Mouse (Mus musculus): ENCODE data around the gene Unc50. TPM values are rescaled to one million over a fixed set of nuclear protein-coding genes. Genes with fewer than 3 reads are reported as not detected.

The Unc50 gene
- total and polyA plus RNA-seq, 3 experiments, result 41.8 to 75.5 (median 58.5) TPM

GRCm38 (mm10) chr1:37477250-37477649, 47.3 kb downstream of the Unc50 start:
- no peak for DNase-seq (ENCODE audit: extremely low read depth)
- TF ChIP-seq PAX5 (IDR thresholded peaks at IDR 0.05; ENCODE audit: low read length), result no peak
- TF ChIP-seq CHD2 (IDR thresholded peaks at IDR 0.05; ENCODE audit: low read length), result no peak
- TF ChIP-seq MEF2A (IDR thresholded peaks at IDR 0.05; ENCODE audit: borderline replicate concordance, low read depth, low read length), result no peak
- no peak for TF ChIP-seq ZNF384 (IDR thresholded peaks at IDR 0.05; ENCODE audit: low read depth, low read length)
- no peak for TF ChIP-seq E2F4 (IDR thresholded peaks at IDR 0.05; ENCODE audit: insufficient replicate concordance, low read depth, low read length)
- no peak for TF ChIP-seq MAX (IDR thresholded peaks at IDR 0.05; ENCODE audit: low read length)
- TF ChIP-seq JUN (IDR thresholded peaks at IDR 0.05; ENCODE audit: insufficient read depth, low read depth, low read length), result no peak
- TF ChIP-seq CHD1 (IDR thresholded peaks at IDR 0.05; ENCODE audit: low read depth, low read length), result no peak
- no peak for TF ChIP-seq HCFC1 (IDR thresholded peaks at IDR 0.05; ENCODE audit: low read depth, low read length)
- no peak for TF ChIP-seq MAFK (IDR thresholded peaks at IDR 0.05; ENCODE audit: insufficient replicate concordance, low read length)
- peaks cover 27% of the 10 kb centered on the region for H3K79me2 ChIP-seq (replicated peaks; ENCODE audit: control insufficient read depth, extremely low read depth, insufficient read depth, poor library complexity, severe bottlenecking)
- no peak overlapping the region for H3K9ac ChIP-seq (ENCODE audit: insufficient read depth, low read depth)
- H3K4me1 ChIP-seq (ENCODE audit: control insufficient read depth in 1 of 2, insufficient read depth in 2 of 2), result peaks cover 18 to 85% of the 10 kb centered on the region in 2 experiments
- H3K27me3 ChIP-seq (replicated peaks), result no peaks in the 10 kb centered on the region
- in situ Hi-C loops (cut with MboI; ENCODE audit: low pct_ligation_motif_present, low pct_unique_long_range_greater_than_20kb, low sequenced_read_pairs), result no loop called here
- dilution Hi-C loops (cut with MboI; ENCODE audit: extremely low pct_ligation_motif_present, extremely low pct_unique_long_range_greater_than_20kb, low sequenced_read_pairs), result no loop called here
- peaks cover 7 to 15% of the 10 kb centered on the region in 2 experiments for H3K36me3 ChIP-seq (replicated peaks in 1 of 2; ENCODE audit: control insufficient read depth in 1 of 2, insufficient read depth in 1 of 2, low read length in 1 of 2)
- no peaks in the 10 kb centered on the region for H3K9me3 ChIP-seq (replicated peaks; ENCODE audit: low read length)
- H3K4me2 ChIP-seq (ENCODE audit: insufficient read depth, low read depth, poor library complexity, severe bottlenecking), result no peak overlapping the region
- peak overlapping the region; percentile 63 for H3K27ac ChIP-seq (ENCODE audit: insufficient read depth, low read depth)
- H3K4me3 ChIP-seq (replicated peaks in 1 of 3; ENCODE audit: low read depth in 2 of 3, low read length in 2 of 3, poor library complexity in 1 of 3), result no peak overlapping the region

GRCm38 (mm10) chr1:37477928-37478327, 48.0 kb downstream of the Unc50 start:
- H3K9ac ChIP-seq (ENCODE audit: insufficient read depth, low read depth), result peak overlapping the region; percentile 92
- peaks cover 24% of the 10 kb centered on the region for H3K79me2 ChIP-seq (replicated peaks; ENCODE audit: control insufficient read depth, extremely low read depth, insufficient read depth, poor library complexity, severe bottlenecking)
- H3K27ac ChIP-seq (ENCODE audit: insufficient read depth, low read depth), result peak overlapping the region; percentile 89
- DNase-seq (ENCODE audit: extremely low read depth), result no peak
- H3K9me3 ChIP-seq (replicated peaks; ENCODE audit: low read length), result no peaks in the 10 kb centered on the region
- in situ Hi-C loops (cut with MboI; ENCODE audit: low pct_ligation_motif_present, low pct_unique_long_range_greater_than_20kb, low sequenced_read_pairs), result no loop called here
- no peaks in the 10 kb centered on the region for H3K27me3 ChIP-seq (replicated peaks)
- peak overlapping the region; percentile 98 for H3K4me2 ChIP-seq (ENCODE audit: insufficient read depth, low read depth, poor library complexity, severe bottlenecking)
- peaks cover 7 to 19% of the 10 kb centered on the region in 2 experiments for H3K36me3 ChIP-seq (replicated peaks in 1 of 2; ENCODE audit: control insufficient read depth in 1 of 2, insufficient read depth in 1 of 2, low read length in 1 of 2)
- peak overlapping the region; percentile 37 to 60 (median 42) for H3K4me3 ChIP-seq (replicated peaks in 1 of 3; ENCODE audit: low read depth in 2 of 3, low read length in 2 of 3, poor library complexity in 1 of 3)
- peaks cover 13 to 78% of the 10 kb centered on the region in 2 experiments for H3K4me1 ChIP-seq (ENCODE audit: control insufficient read depth in 1 of 2, insufficient read depth in 2 of 2)
- dilution Hi-C loops (cut with MboI; ENCODE audit: extremely low pct_ligation_motif_present, extremely low pct_unique_long_range_greater_than_20kb, low sequenced_read_pairs), result no loop called here
- TF ChIP-seq GABPA (IDR thresholded peaks at IDR 0.05; ENCODE audit: insufficient replicate concordance, low read depth, low read length), result no peak
- 0 out of 2 replicates have a peak, but pooled peaks have one; percentile 32 for TF ChIP-seq TCF12 (IDR thresholded peaks at IDR 0.05; ENCODE audit: low read depth, low read length)
- no peak for TF ChIP-seq NELFE (IDR thresholded peaks at IDR 0.05; ENCODE audit: low read depth, low read length)
- TF ChIP-seq HCFC1 (IDR thresholded peaks at IDR 0.05; ENCODE audit: low read depth, low read length), result no peak; the same call in 1 of the 2 replicates
- no peak for TF ChIP-seq MAFK (IDR thresholded peaks at IDR 0.05; ENCODE audit: insufficient replicate concordance, low read length)
- peak; percentile 49; the same call in 1 of the 2 replicates for TF ChIP-seq EP300 (IDR thresholded peaks at IDR 0.05; ENCODE audit: low read length)
- TF ChIP-seq POLR2AphosphoS2 (IDR thresholded peaks at IDR 0.05; ENCODE audit: low read depth, low read length), result no peak
- no peak; the same call in 1 of the 2 replicates for TF ChIP-seq RAD21 (IDR thresholded peaks at IDR 0.05; ENCODE audit: low read depth, low read length)
- no peak for TF ChIP-seq MYC (IDR thresholded peaks at IDR 0.05; ENCODE audit: low read depth, low read length)
- TF ChIP-seq CHD2 (IDR thresholded peaks at IDR 0.05; ENCODE audit: low read length), result no peak
- no peak for TF ChIP-seq SMC3 (IDR thresholded peaks at IDR 0.05; ENCODE audit: low read depth, low read length)
- TF ChIP-seq PAX5 (IDR thresholded peaks at IDR 0.05; ENCODE audit: low read length), result no peak
- peak; percentile 11; the same call in 1 of the 2 replicates for TF ChIP-seq MAX (IDR thresholded peaks at IDR 0.05; ENCODE audit: low read length)
- TF ChIP-seq ZMIZ1 (IDR thresholded peaks at IDR 0.05; ENCODE audit: low read depth, low read length), result no peak
- TF ChIP-seq USF1 (IDR thresholded peaks at IDR 0.05; ENCODE audit: low read depth, low read length), result no peak
- no peak for TF ChIP-seq USF2 (conservative IDR thresholded peaks at IDR 0.05; ENCODE audit: low read depth, low read length)
- peak; percentile 50; the same call in 1 of the 2 replicates for TF ChIP-seq IRF4 (IDR thresholded peaks at IDR 0.05; ENCODE audit: low read depth, low read length)
- no peak for TF ChIP-seq NRF1 (IDR thresholded peaks at IDR 0.05; ENCODE audit: low read depth, low read length)
- 0 out of 2 replicates have a peak, but pooled peaks have one; percentile 6 for TF ChIP-seq ELF1 (IDR thresholded peaks at IDR 0.05; ENCODE audit: low read depth, low read length)
- no peak for TF ChIP-seq ZC3H11A (IDR thresholded peaks at IDR 0.05; ENCODE audit: low read depth, low read length)
- TF ChIP-seq RCOR1 (conservative IDR thresholded peaks at IDR 0.05; ENCODE audit: low read depth, low read length), result no peak
- no peak for TF ChIP-seq MAZ (IDR thresholded peaks at IDR 0.05; ENCODE audit: low read depth, low read length)
- no peak for TF ChIP-seq ZKSCAN1 (IDR thresholded peaks at IDR 0.05; ENCODE audit: borderline replicate concordance, low read depth, low read length)
- TF ChIP-seq KAT2A (IDR thresholded peaks at IDR 0.05; ENCODE audit: insufficient replicate concordance, low read length), result no peak
- TF ChIP-seq ETS1 (conservative IDR thresholded peaks at IDR 0.05; ENCODE audit: low read depth, low read length), result peak; percentile 36; the same call in 1 of the 2 replicates
- no peak for TF ChIP-seq UBTF (IDR thresholded peaks at IDR 0.05; ENCODE audit: low read depth, low read length)
- TF ChIP-seq CHD1 (IDR thresholded peaks at IDR 0.05; ENCODE audit: low read depth, low read length), result no peak

Data from CH12.LX (cell line).